Mouse (Mus musculus): ENCODE data around the gene Hoxb2. TPM values are rescaled to one million over a fixed set of nuclear protein-coding genes. Genes with fewer than 3 reads are reported as not detected.

Hoxb2 gene
- total RNA-seq, 2 experiments from 2014 or later, result 0.66 to 1.3 TPM

Small RNA genes lying within 50 kb of the gene (microRNA-seq; reads per million reads assigned to microRNA genes)
- gene Mir10a, result 3,300 to 4,206 reads per million in 2 experiments

Other genes starting within 250 kb of the Hoxb2 start
- not detected for gene Calcoco2, start 238.6 kb upstream of the Hoxb2 start, total RNA-seq (2021)
- gene Ttll6, start 216.7 kb upstream of the Hoxb2 start, total RNA-seq (2021), result not detected
- not detected for gene Hoxb13, start 156.2 kb upstream of the Hoxb2 start, total RNA-seq (2021)
- gene Hoxb9, start 79.1 kb upstream of the Hoxb2 start, total RNA-seq (2021), result under 1 TPM; 0.63 to 0.79 TPM
- gene Hoxb8, start 68.6 kb upstream of the Hoxb2 start, total RNA-seq (2021), result 1 to 10 TPM in 1 of 2 experiments, under 1 TPM in 1; 0.92 to 1.9 TPM
- gene Hoxb7, start 63.9 kb upstream of the Hoxb2 start, total RNA-seq (2021), result 1 to 10 TPM; 1.6 to 1.9 TPM
- 1 to 10 TPM in 1 of 2 experiments, under 1 TPM in 1; 0.56 to 2.0 TPM for gene Hoxb6, start 58.0 kb upstream of the Hoxb2 start, total RNA-seq (2021)
- 1 to 10 TPM in 1 of 2 experiments, under 1 TPM in 1; 0.89 to 1.3 TPM for gene Hoxb5, start 47.2 kb upstream of the Hoxb2 start, total RNA-seq (2021)
- 1 to 10 TPM in 1 of 2 experiments, under 1 TPM in 1; 0.45 to 1.1 TPM for gene Hoxb4, start 32.3 kb upstream of the Hoxb2 start, total RNA-seq (2021)
- 1 to 10 TPM in 1 of 2 experiments, under 1 TPM in 1; 0.89 to 1.6 TPM for gene Hoxb3, start 27.2 kb upstream of the Hoxb2 start, total RNA-seq (2021)
- gene Hoxb1, start 15.2 kb downstream of the Hoxb2 start, total RNA-seq (2021), result not detected
- under 1 TPM; 0.16 to 0.19 TPM for gene Skap1, start 114.1 kb downstream of the Hoxb2 start, total RNA-seq (2021)